ENCODE assay signal across 22 mouse cellular contexts in genomic region chrX:73684156-73684555, GRCm38 (mm10). TPM values are rescaled to one million over a fixed set of nuclear protein-coding genes. Genes with fewer than 3 reads are reported as not detected.
DNase-seq lines count a peak whose midpoint lies in the region; TF ChIP-seq lines count a peak whose summit lies in the region.
"Had no signal": no experiment of that assay in that cellular context is flagged by ENCODE, and none has a peak within 500 bp of the region (broad histone marks: within the 10 kb centered on the region; RNA-seq: fewer than 3 reads in every experiment).

No protein-coding gene starts in this region.

- peak overlapping the region; percentile 88 for H3K27ac ChIP-seq in gastrocnemius, adult 2 months
- 0 out of 2 replicates have a peak overlapping the region, but pooled peaks have one; percentile 22 for H3K27ac ChIP-seq in ES-E14 (ENCODE audit: insufficient read depth, low read depth, low read length, poor library complexity, severe bottlenecking)
- H3K27ac ChIP-seq: embryonic facial prominence, embryonic 10.5 days; embryonic facial prominence, embryonic 12.5 days; forebrain, embryonic 13.5 days; forebrain, embryonic 15.5 days had no signal

- peaks cover 2 to 18% of the 10 kb centered on the region in 2 experiments; a peak in 2 of 4 replicates for H3K4me1 ChIP-seq in ES-E14 (ENCODE audit: control insufficient read depth in 2 of 2, insufficient read depth in 2 of 2, low read length in 2 of 2, poor library complexity in 1 of 2)
- H3K4me1 ChIP-seq: embryonic facial prominence, embryonic 10.5 days; embryonic facial prominence, embryonic 12.5 days; forebrain, embryonic 13.5 days; forebrain, embryonic 15.5 days had no signal

- in situ Hi-C loops in ES-E14 (cut with MboI; ENCODE audit: low sequenced_read_pairs in 2 of 2, unreplicated experiment in 2 of 2) = no loop called here

- H3K9me3 ChIP-seq in ES-E14 (ENCODE audit: control insufficient read depth, insufficient read depth, low read depth, low read length) = no peaks in the 10 kb centered on the region
- H3K9me3 ChIP-seq: embryonic facial prominence, embryonic 10.5 days; embryonic facial prominence, embryonic 12.5 days; forebrain, embryonic 13.5 days; forebrain, embryonic 15.5 days had no signal

- H3K36me3 ChIP-seq in ES-E14 (ENCODE audit: control insufficient read depth, insufficient read depth, low read length, poor library complexity, severe bottlenecking) = peaks cover 46% of the 10 kb centered on the region

- DNase-seq in gastrocnemius, adult 2 months = no peak
- no peak for DNase-seq in gastrocnemius, postnatal 25 days
- DNase-seq in ES-E14 (ENCODE audit: low read depth, low spot score) = no peak
- DNase-seq in ZHBTc4 (ENCODE audit: low read depth, low spot score) = peak; percentile 67
- no peak for DNase-seq in thymus, postnatal 25 days
- DNase-seq in right cerebral cortex, postnatal 25 days = no peak
- DNase-seq: adrenal gland, adult 2 months; adrenal gland, postnatal 10 days; adrenal gland, postnatal 25 days; B cell, adult 2 months; cerebellum, adult 11 months; cerebellum, adult 18-20 months; cerebellum, adult 9-10 months; cerebellum, postnatal 10 days; cerebellum, postnatal 25 days; forebrain, postnatal 0 days had no signal

- TF ChIP-seq CTCF in gastrocnemius, adult 2 months (IDR thresholded peaks at IDR 0.05) = no peak

- H3K4me3 ChIP-seq in gastrocnemius, adult 2 months = no peak overlapping the region
- H3K4me3 ChIP-seq in ES-E14 (ENCODE audit: insufficient read depth in 1 of 2, low read depth in 1 of 2, low read length in 2 of 2, poor library complexity in 1 of 2, severe bottlenecking in 1 of 2) = no peak overlapping the region
- H3K4me3 ChIP-seq: embryonic facial prominence, embryonic 10.5 days; embryonic facial prominence, embryonic 12.5 days; forebrain, embryonic 13.5 days; forebrain, embryonic 15.5 days had no signal

- H3K9ac ChIP-seq in ES-E14 (ENCODE audit: insufficient read depth, low read depth, low read length, poor library complexity, severe bottlenecking) = no peak overlapping the region
- H3K9ac ChIP-seq: embryonic facial prominence, embryonic 12.5 days; forebrain, embryonic 13.5 days; forebrain, embryonic 15.5 days; forebrain, postnatal 0 days had no signal

- intact Hi-C loops in gastrocnemius, adult 2 months (cut with DNase I) = no loop called here

TF ChIP-seq in ES-E14, 5 proteins besides CTCF, POLR2A, EP300 and RAD21:
- TF ChIP-seq CHD2 (IDR thresholded peaks at IDR 0.05; ENCODE audit: low read depth, low read length) = no peak
- no peak for TF ChIP-seq MAFK (IDR thresholded peaks at IDR 0.05; ENCODE audit: insufficient read depth, low read depth, low read length)
- no peak for TF ChIP-seq ZC3H11A (IDR thresholded peaks at IDR 0.05; ENCODE audit: borderline replicate concordance, low read depth, low read length)
- TF ChIP-seq HCFC1 (IDR thresholded peaks at IDR 0.05; ENCODE audit: borderline replicate concordance, insufficient read depth, low read length) = no peak
- TF ChIP-seq ZNF384 (IDR thresholded peaks at IDR 0.05; ENCODE audit: low read depth, low read length) = no peak
TF ChIP-seq in ES-E14: peak in this region for 0.

RNA-seq across cellular contexts. Expression of gene Slc6a8, which starts 11.2 kb away (rescaled TPM):
- 100 to 1,000 TPM; 125 to 154 TPM for total RNA-seq in gastrocnemius, adult 2 months (2021)
- 100 to 1,000 TPM in 1 of 2 experiments, 10 to 100 TPM in 1; 96.2 to 127 TPM for total RNA-seq in gastrocnemius, postnatal 25 days (2021)
- total RNA-seq in ES-E14 (2012; rRNA removed) = 83.4 and 133 TPM in 2 replicates

RNA-seq across cellular contexts. Expression of gene Pnck, which starts 24.2 kb away (rescaled TPM):
- total RNA-seq in gastrocnemius, adult 2 months (2021) = 10 to 100 TPM in 1 of 2 experiments, 1 to 10 TPM in 1; 8.1 to 10.6 TPM
- total RNA-seq in gastrocnemius, postnatal 25 days (2021) = 10 to 100 TPM in 1 of 2 experiments, 1 to 10 TPM in 1; 8.6 to 10.3 TPM
- total RNA-seq in ES-E14 (2012; rRNA removed) = 2.0 and 4.9 TPM in 2 replicates
- total RNA-seq: CH12.LX, MEL had no signal

RNA-seq across cellular contexts. Expression of gene Bcap31, which starts 31.8 kb away (rescaled TPM):
- 10 to 100 TPM; 48.5 to 55.8 TPM for total RNA-seq in gastrocnemius, adult 2 months (2021)
- 10 to 100 TPM; 45.9 to 58.5 TPM for total RNA-seq in gastrocnemius, postnatal 25 days (2021)
- total RNA-seq in ES-E14 (2012; rRNA removed) = 246 and 314 TPM in 2 replicates

RNA-seq across cellular contexts. Expression of gene Abcd1, which starts 32.2 kb away (rescaled TPM):
- total RNA-seq in gastrocnemius, adult 2 months (2021) = 10 to 100 TPM; 20.1 to 24.2 TPM
- total RNA-seq in gastrocnemius, postnatal 25 days (2021) = 10 to 100 TPM; 22.8 to 30.4 TPM
- 4.2 and 5.0 TPM in 2 replicates for total RNA-seq in ES-E14 (2012; rRNA removed)

RNA-seq across cellular contexts. Expression of gene Dusp9, which starts 44.9 kb away (rescaled TPM):
- not detected for total RNA-seq in gastrocnemius, adult 2 months (2021)
- not detected for total RNA-seq in gastrocnemius, postnatal 25 days (2021)
- total RNA-seq in ES-E14 (2012; rRNA removed) = 124 and 197 TPM in 2 replicates
